Mouse (Mus musculus) MEL (cell line): ENCODE results near the gene Mxra7. TPM values are rescaled to one million over a fixed set of nuclear protein-coding genes. Genes with fewer than 3 reads are reported as not detected.

Experiments
- DNase-seq: peaks from one replicate; pipeline ENCODE4 v3.0.0; 2011; ENCODE audit warnings: low read depth, low spot score
- H3K27ac ChIP-seq: 2 replicates; pipeline ENCODE4 v1.5.1; 2012; ENCODE audit warnings: low read depth, mild to moderate bottlenecking, control low read depth, low read length, moderate library complexity; ENCODE audit not compliant: control insufficient read depth
- H3K27me3 ChIP-seq, 2 experiments: fragments of 150-350 bp in 1 of 2; sonication (generic) in 1 of 2; 2 replicates each; pipeline ENCODE4 v1.6.1; 2012; ENCODE audit warnings: low read length in 2 of 2, mild to moderate bottlenecking in 2 of 2, improper control_type of control experiment in 1 of 2, moderate library complexity in 1 of 2; ENCODE audit not compliant: insufficient read depth in 2 of 2, control insufficient read depth in 1 of 2
- H3K36me3 ChIP-seq, 2 experiments: 2 replicates each; pipeline ENCODE4 v1.6.1; 2012 to 2014; ENCODE audit warnings: low read length in 2 of 2, improper control_type of control experiment in 1 of 2, inconsistent platforms in 1 of 2, mild to moderate bottlenecking in 1 of 2; ENCODE audit not compliant: insufficient read depth in 2 of 2, control insufficient read depth in 1 of 2
- H3K4me1 ChIP-seq, 2 experiments: fragments of 150-350 bp in 1 of 2; sonication (generic) in 1 of 2; 2 replicates each; pipeline ENCODE4 v1.6.1; 2012; ENCODE audit warnings: low read length in 2 of 2, improper control_type of control experiment in 1 of 2, mild to moderate bottlenecking in 1 of 2; ENCODE audit not compliant: insufficient read depth in 2 of 2, control insufficient read depth in 1 of 2
- H3K4me3 ChIP-seq, 2 experiments: fragments of 150-350 bp in 1 of 2; sonication (generic) in 1 of 2; 2 replicates each; pipeline ENCODE4 v1.5.1; 2012; ENCODE audit warnings: low read depth in 2 of 2, low read length in 2 of 2, mild to moderate bottlenecking in 2 of 2, moderate library complexity in 2 of 2, control low read depth in 1 of 2, improper control_type of control experiment in 1 of 2; ENCODE audit not compliant: control insufficient read depth in 1 of 2, insufficient read depth in 1 of 2
- H3K79me2 ChIP-seq: 2 replicates; pipeline ENCODE4 v1.6.1; 2012; ENCODE audit warnings: mild to moderate bottlenecking, low read length, moderate library complexity; ENCODE audit not compliant: control insufficient read depth, poor library complexity, insufficient read depth
- H3K9ac ChIP-seq: 2 replicates; pipeline ENCODE4 v1.6.1; 2012; ENCODE audit warnings: low read depth, mild to moderate bottlenecking, control low read depth, low read length, moderate library complexity; ENCODE audit not compliant: control insufficient read depth, poor library complexity, severe bottlenecking
- H3K9me3 ChIP-seq: fragments of 150-350 bp; sonication (generic); replicated peaks from 2 replicates; pipeline ENCODE4 v1.6.1; 2012; ENCODE audit warnings: mild to moderate bottlenecking, low read length, improper control_type of control experiment, moderate library complexity; ENCODE audit not compliant: insufficient read depth
- BHLHE40 ChIP-seq: IDR thresholded peaks from 2 replicates; pipeline ENCODE4 v1.6.1; 2012; ENCODE audit warnings: low read depth, mild to moderate bottlenecking, inconsistent platforms, low read length, improper control_type of control experiment, borderline replicate concordance
- CHD1 ChIP-seq: IDR thresholded peaks from 2 replicates; pipeline ENCODE4 v1.6.1; 2012; ENCODE audit warnings: low read depth, mild to moderate bottlenecking, inconsistent platforms, low read length, improper control_type of control experiment
- CHD2 ChIP-seq: IDR thresholded peaks from 2 replicates; pipeline ENCODE4 v1.6.1; 2011; ENCODE audit warnings: low read length, improper control_type of control experiment
- CTCF ChIP-seq, 3 experiments: IDR thresholded peaks in 2 of 3; conservative IDR thresholded peaks in 1 of 3; 2 replicates each; pipeline ENCODE4 v1.5.1; 2011 to 2012; ENCODE audit warnings: low read length in 3 of 3, low read depth in 2 of 3, mild to moderate bottlenecking in 2 of 3, improper control_type of control experiment in 1 of 3, inconsistent platforms in 1 of 3, mixed read lengths in 1 of 3, moderate library complexity in 1 of 3; ENCODE audit not compliant: control insufficient read depth in 1 of 3, insufficient read depth in 1 of 3, poor library complexity in 1 of 3, severe bottlenecking in 1 of 3
- E2F4 ChIP-seq: IDR thresholded peaks from 2 replicates; pipeline ENCODE4 v1.6.1; 2011; ENCODE audit warnings: low read depth, low read length, improper control_type of control experiment, borderline replicate concordance
- EP300 ChIP-seq, 2 experiments: IDR thresholded peaks; 2 replicates each; pipeline ENCODE4 v1.6.1; 2011; ENCODE audit warnings: improper control_type of control experiment in 2 of 2, low read length in 2 of 2, low read depth in 1 of 2, mild to moderate bottlenecking in 1 of 2
- GABPA ChIP-seq: IDR thresholded peaks from 2 replicates; pipeline ENCODE4 v1.6.1; 2012; ENCODE audit warnings: low read depth, mild to moderate bottlenecking, inconsistent platforms, low read length, improper control_type of control experiment, moderate library complexity
- GATA1 ChIP-seq: IDR thresholded peaks from 2 replicates; pipeline ENCODE4 v1.6.1; 2011; ENCODE audit warnings: low read depth, low read length, improper control_type of control experiment
- JUND ChIP-seq: IDR thresholded peaks from 2 replicates; pipeline ENCODE4 v1.6.1; 2011; ENCODE audit warnings: low read depth, mild to moderate bottlenecking, improper control_type of control experiment, low read length
- KAT2A ChIP-seq: conservative IDR thresholded peaks from 2 replicates; pipeline ENCODE4 v1.6.1; 2012; ENCODE audit warnings: low read depth, low read length, improper control_type of control experiment, inconsistent platforms
- MAFK ChIP-seq: IDR thresholded peaks from 2 replicates; pipeline ENCODE4 v1.6.1; 2011; ENCODE audit warnings: low read depth, mild to moderate bottlenecking, low read length, improper control_type of control experiment, borderline replicate concordance
- MAX ChIP-seq: IDR thresholded peaks from 2 replicates; pipeline ENCODE4 v1.6.1; 2011; ENCODE audit warnings: low read length, improper control_type of control experiment
- MAZ ChIP-seq: IDR thresholded peaks from 2 replicates; pipeline ENCODE4 v1.6.1; 2012; ENCODE audit warnings: low read depth, mild to moderate bottlenecking, inconsistent platforms, low read length, improper control_type of control experiment
- MEF2A ChIP-seq: IDR thresholded peaks from 2 replicates; pipeline ENCODE4 v1.6.1; 2014; ENCODE audit warnings: low read depth, mild to moderate bottlenecking, inconsistent platforms, low read length, improper control_type of control experiment; ENCODE audit not compliant: poor library complexity, insufficient replicate concordance, severe bottlenecking; ENCODE audit errors: extremely low read depth
- MXI1 ChIP-seq: IDR thresholded peaks from 2 replicates; pipeline ENCODE4 v1.6.1; 2011; ENCODE audit warnings: mild to moderate bottlenecking, low read depth, low read length, improper control_type of control experiment
- MYB ChIP-seq: IDR thresholded peaks from 2 replicates; pipeline ENCODE4 v1.6.1; 2011; ENCODE audit warnings: mild to moderate bottlenecking, low read depth, low read length, improper control_type of control experiment
- MYC ChIP-seq: IDR thresholded peaks from 2 replicates; pipeline ENCODE4 v1.6.1; 2011; ENCODE audit warnings: low read depth, mild to moderate bottlenecking, low read length, improper control_type of control experiment, moderate library complexity
- NRF1 ChIP-seq: IDR thresholded peaks from 2 replicates; pipeline ENCODE4 v1.6.1; 2014; ENCODE audit warnings: low read depth, mild to moderate bottlenecking, inconsistent platforms, low read length, improper control_type of control experiment, moderate library complexity; ENCODE audit not compliant: poor library complexity, insufficient read depth, severe bottlenecking
- POLR2A ChIP-seq, 2 experiments: IDR thresholded peaks; 2 replicates each; pipeline ENCODE4 v1.6.1; 2011 to 2012; ENCODE audit warnings: low read length in 2 of 2, mild to moderate bottlenecking in 2 of 2, control low read depth in 1 of 2, improper control_type of control experiment in 1 of 2, low read depth in 1 of 2, moderate library complexity in 1 of 2; ENCODE audit not compliant: control insufficient read depth in 1 of 2, insufficient read depth in 1 of 2, poor library complexity in 1 of 2
- POLR2AphosphoS2 ChIP-seq: IDR thresholded peaks from 2 replicates; pipeline ENCODE4 v1.6.1; 2011; ENCODE audit warnings: low read length, improper control_type of control experiment
- TBP ChIP-seq: IDR thresholded peaks from 2 replicates; pipeline ENCODE4 v1.8.0; 2011; ENCODE audit warnings: low read depth, low read length, improper control_type of control experiment
- USF1 ChIP-seq: IDR thresholded peaks from 2 replicates; pipeline ENCODE4 v1.6.1; 2014; ENCODE audit warnings: low read depth, mild to moderate bottlenecking, inconsistent platforms, low read length, improper control_type of control experiment, moderate library complexity
- USF2 ChIP-seq, 2 experiments: IDR thresholded peaks; 2 replicates each; pipeline ENCODE4 v1.6.1; 2011 to 2012; ENCODE audit warnings: improper control_type of control experiment in 2 of 2, low read length in 2 of 2, borderline replicate concordance in 1 of 2, inconsistent platforms in 1 of 2, low read depth in 1 of 2, mild to moderate bottlenecking in 1 of 2; ENCODE audit not compliant: insufficient read depth in 1 of 2
- ZNF384 ChIP-seq: IDR thresholded peaks from 2 replicates; pipeline ENCODE4 v1.6.1; 2012; ENCODE audit warnings: low read depth, mild to moderate bottlenecking, inconsistent platforms, low read length, improper control_type of control experiment
- polyA plus RNA-seq, 2 experiments: library from polyadenylated mRNA; stranded (reverse) in 1 of 2; unstranded in 1 of 2; fragments of >175 nt in 1 of 2; fragments of >200 nt in 1 of 2; gene quantifications; 2 replicates each; pipeline versions ENCODE4 v1.2.1 to v1.2.4; 2012; ENCODE audit warnings: low replicate concordance in 2 of 2, low read depth in 1 of 2; ENCODE audit not compliant: insufficient read length in 2 of 2, insufficient read depth in 1 of 2, missing spikeins in 1 of 2
- total RNA-seq: library from RNA; depleted of rRNA; stranded (reverse); fragments of 300-350 nt; gene quantifications from 2 replicates; pipeline ENCODE4 v1.2.3, GENCODE M21; 2012

Gene Mxra7
- total and polyA plus RNA-seq, 3 experiments: 2.7 to 9.3 TPM; not detected in 1

- H3K27ac ChIP-seq: no peak overlapping the region
- H3K36me3 ChIP-seq: no peaks in the 10 kb centered on the region
- no peak overlapping the region for H3K4me3 ChIP-seq
- H3K27me3 ChIP-seq: no peaks in the 10 kb centered on the region
- no peaks in the 10 kb centered on the region for H3K4me1 ChIP-seq
- no peaks in the 10 kb centered on the region for H3K79me2 ChIP-seq
- no peak overlapping the region for H3K9ac ChIP-seq
- TF ChIP-seq CHD1 (no peak), MAZ (no peak), MEF2A (no peak), JUND (no peak), USF2 (IDR thresholded peaks at IDR 0.05; ENCODE audit: borderline replicate concordance in 1 of 2, insufficient read depth in 1 of 2, low read depth in 1 of 2, low read length in 2 of 2) (no peak), MAFK (no peak), MYC (no peak), NRF1 (no peak), POLR2AphosphoS2 (no peak)
- no peak for DNase-seq
- H3K9me3 ChIP-seq: no peaks in the 10 kb centered on the region
Measured at GRCm38 (mm10) chr11:116869641-116870040, 41.8 kb upstream of the Mxra7 start.

- Histone ChIP-seq H3K9me3 (no peaks in the 10 kb centered on the region), H3K4me3 (no peak overlapping the region), H3K79me2 (no peaks in the 10 kb centered on the region), H3K27ac (no peak overlapping the region), H3K36me3 (no peaks in the 10 kb centered on the region), H3K9ac (no peak overlapping the region), H3K4me1 (no peaks in the 10 kb centered on the region), H3K27me3 (no peaks in the 10 kb centered on the region)
- DNase-seq: no peak
- TF ChIP-seq MEF2A (no peak), ZNF384 (no peak), MXI1 (no peak), KAT2A (no peak), CHD2 (no peak), MYB (no peak), BHLHE40 (no peak), POLR2A (IDR thresholded peaks at IDR 0.05; ENCODE audit: control insufficient read depth in 1 of 2, insufficient read depth in 1 of 2, low read depth in 1 of 2, low read length in 2 of 2, poor library complexity in 1 of 2) (no peak), GATA1 (no peak), MAX (no peak), CTCF (IDR thresholded peaks at IDR 0.05 in 2 of 3, conservative IDR thresholded peaks at IDR 0.05 in 1 of 3; ENCODE audit: control insufficient read depth in 1 of 3, insufficient read depth in 1 of 3, low read depth in 2 of 3, low read length in 3 of 3, poor library complexity in 1 of 3, severe bottlenecking in 1 of 3) (no peak), GABPA (no peak), E2F4 (no peak), USF1 (no peak), TBP (no peak), EP300 (IDR thresholded peaks at IDR 0.05; ENCODE audit: low read depth in 1 of 2, low read length in 2 of 2) (no peak)
Measured at GRCm38 (mm10) chr11:116869223-116869622, 41.4 kb upstream of the Mxra7 start.
